Mouse (Mus musculus): Measurements from ENCODE around the gene Naga.

GRCm38 (mm10) chr15:82362234-82362633 lies 23.5 kb upstream of the Naga start:
- TF ChIP-seq CTCF (IDR thresholded peaks at IDR 0.05) = no peak
- 0 out of 2 replicates have a peak, but pooled peaks have one; percentile 15 for TF ChIP-seq POLR2A (IDR thresholded peaks at IDR 0.05; ENCODE audit: insufficient read depth, low read depth, low read length)
